Mouse (Mus musculus) myocyte (in vitro differentiated cells): ENCODE data around the gene Fcho1.

ENCODE experiments used
- E2F4 ChIP-seq: IDR thresholded peaks from one replicate; pipeline ENCODE4 v1.6.1; 2011; ENCODE audit warnings: mild to moderate bottlenecking, control low read depth, moderate library complexity; ENCODE audit not compliant: insufficient read depth
- MAX ChIP-seq: IDR thresholded peaks from one replicate; pipeline ENCODE4 v1.6.1; 2011; ENCODE audit warnings: low read depth, mild to moderate bottlenecking, control low read depth
- MYOD1 ChIP-seq, 3 experiments: IDR thresholded peaks; one replicate each; pipeline ENCODE4 v1.6.1; 2011; ENCODE audit warnings: control low read depth in 2 of 3, low read depth in 2 of 3, mild to moderate bottlenecking in 2 of 3, moderate library complexity in 1 of 3; ENCODE audit not compliant: insufficient read length in 2 of 3, control insufficient read depth in 1 of 3
- MYOG ChIP-seq, 3 experiments: IDR thresholded peaks; one replicate each; pipeline ENCODE4 v1.6.1; 2011; ENCODE audit warnings: control low read depth in 2 of 3, low read depth in 2 of 3, mild to moderate bottlenecking in 2 of 3; ENCODE audit not compliant: insufficient read length in 2 of 3, control insufficient read depth in 1 of 3, insufficient read depth in 1 of 3
- POLR2A ChIP-seq: IDR thresholded peaks from one replicate; pipeline ENCODE4 v1.6.1; 2011; ENCODE audit warnings: low read depth, mild to moderate bottlenecking, control low read depth, moderate library complexity; ENCODE audit not compliant: insufficient read length
- TCF12 ChIP-seq: IDR thresholded peaks from one replicate; pipeline ENCODE4 v1.6.1; 2011; ENCODE audit warnings: mild to moderate bottlenecking, control low read depth; ENCODE audit not compliant: poor library complexity, insufficient read depth, severe bottlenecking

DNA sequence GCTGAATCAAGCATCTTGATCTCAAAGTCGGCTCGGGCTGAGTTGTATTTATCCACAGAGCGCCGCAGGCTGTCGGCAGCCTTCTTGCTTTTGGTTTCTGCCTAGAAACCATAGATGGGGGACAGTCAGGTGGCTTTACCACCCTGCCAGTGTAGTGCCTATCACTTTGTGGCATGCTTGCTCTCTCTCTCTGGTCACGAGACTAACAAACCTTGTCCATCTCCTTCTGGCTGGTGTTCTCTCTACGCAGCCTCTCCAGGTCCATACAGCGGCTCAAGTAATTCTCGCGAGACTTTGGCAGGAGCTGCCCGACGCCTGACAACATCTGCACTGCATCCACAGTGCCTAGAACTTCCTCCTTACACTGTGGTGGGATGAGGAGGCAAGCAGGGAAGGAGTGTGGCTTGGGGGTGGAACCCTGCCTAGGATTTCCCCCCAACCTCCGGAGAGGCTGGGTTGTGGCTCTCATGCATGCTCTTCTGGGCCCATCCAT lies 8.9 kb downstream of the Fcho1 start:
- TF ChIP-seq POLR2A (no peak), TCF12 (no peak), E2F4 (no peak), MAX (no peak), MYOG (IDR thresholded peaks at IDR 0.05; ENCODE audit: control insufficient read depth in 1 of 3, insufficient read depth in 1 of 3, insufficient read length in 2 of 3, low read depth in 2 of 3) (no peak), MYOD1 (IDR thresholded peaks at IDR 0.05; ENCODE audit: control insufficient read depth in 1 of 3, insufficient read length in 2 of 3, low read depth in 2 of 3) (no peak)
